Mouse (Mus musculus): ENCODE measurements at regions not wholly inside any gene's neighbourhood (a gene's known extent, or its start where the extent isn't known, plus 50 kb on each side); places are given as distances from the start of the nearest gene placed in this dataset.

- TF ChIP-seq CTCF (conservative IDR thresholded peaks at IDR 0.05; ENCODE audit: insufficient read depth, insufficient read length, low read depth, low read length) (peak; percentile 42; the same call in 1 of the 2 replicates), POLR2A (IDR thresholded peaks at IDR 0.05; ENCODE audit: low read depth, low read length) (no peak)
These were observed 303.9 kb upstream of the Castor2 start for GRCm38 (mm10) chr5:133795638-133796037.
